Mouse (Mus musculus) cerebellum, postnatal 36 days (tissue): ENCODE results near the gene Tnfrsf1b.

Experiments used
- DNase-seq, 2 experiments: peaks; one replicate each; pipeline ENCODE4 v3.0.0; 2021 to 2022; ENCODE audit warnings: mixed read lengths in 2 of 2

Tnfrsf1b gene

DNA sequence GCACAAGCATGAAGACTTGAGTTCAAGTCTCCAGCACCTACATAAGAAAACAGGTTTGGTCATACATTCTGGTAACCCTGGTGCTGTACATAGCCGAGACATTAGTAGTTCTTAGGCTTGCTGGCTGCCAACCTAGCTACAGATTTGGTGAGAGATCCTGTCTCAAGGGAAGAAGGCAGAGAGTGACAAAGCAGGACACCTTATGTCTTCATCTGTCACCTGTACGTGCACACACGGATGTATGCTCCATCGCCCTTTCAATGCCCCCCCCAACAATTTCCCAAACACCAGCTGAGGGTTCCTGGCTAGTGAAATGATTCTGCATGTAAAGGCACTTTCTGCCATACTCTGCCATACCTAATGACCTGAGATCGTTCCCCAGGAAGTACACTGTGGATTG is 9.5 kb upstream of the Tnfrsf1b start:
- no peak for DNase-seq

DNA sequence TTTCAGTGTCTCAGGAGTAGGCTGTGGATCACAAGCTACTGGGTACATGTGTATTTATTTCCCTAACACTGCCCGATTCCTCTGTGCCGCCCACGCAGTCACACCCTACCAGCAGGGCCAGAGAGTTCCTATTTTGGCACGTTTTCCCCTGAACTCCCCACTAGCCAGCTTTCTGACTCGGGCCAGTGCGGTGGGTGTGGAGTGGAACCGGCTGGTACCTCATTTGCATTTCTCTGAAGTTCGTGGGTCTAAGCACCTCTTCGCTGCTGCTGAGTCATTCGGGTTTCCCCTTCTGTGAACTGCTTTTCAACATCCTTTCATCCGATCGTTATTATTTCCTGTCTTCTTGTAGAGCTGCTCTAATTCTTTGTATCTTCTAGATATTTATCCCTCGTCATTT is 7.7 kb upstream of the Tnfrsf1b start:
- no peak for DNase-seq

GRCm38 (mm10) chr4:145252611-145253010 is 5.9 kb upstream of the Tnfrsf1b start:
- DNase-seq = no peak

- no peak for DNase-seq
These were observed 4.9 kb upstream of the Tnfrsf1b start for GRCm38 (mm10) chr4:145251546-145251945.

- no peak for DNase-seq
These were observed 3.3 kb upstream of the Tnfrsf1b start for GRCm38 (mm10) chr4:145250002-145250401.

DNA sequence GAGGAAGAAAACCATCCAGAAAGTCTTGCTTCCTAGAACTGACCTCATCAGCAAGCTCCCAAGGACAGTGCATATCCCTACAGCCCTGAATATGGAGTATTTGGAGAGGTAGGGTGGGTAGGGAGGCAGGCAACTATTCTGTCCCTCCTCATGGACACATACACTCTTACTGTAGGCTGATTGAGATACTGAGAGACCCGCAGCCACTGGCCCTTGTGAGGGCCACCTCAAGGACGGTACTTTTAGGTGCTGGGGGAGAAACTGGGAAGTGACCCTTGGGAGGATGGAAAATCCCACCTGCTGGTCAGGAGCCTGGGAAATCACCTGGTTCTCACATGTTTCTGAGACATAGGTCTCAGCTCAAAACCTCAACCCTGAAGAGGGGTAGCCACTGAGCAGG is 886 bp upstream of the Tnfrsf1b start:
- DNase-seq = no peak

DNA sequence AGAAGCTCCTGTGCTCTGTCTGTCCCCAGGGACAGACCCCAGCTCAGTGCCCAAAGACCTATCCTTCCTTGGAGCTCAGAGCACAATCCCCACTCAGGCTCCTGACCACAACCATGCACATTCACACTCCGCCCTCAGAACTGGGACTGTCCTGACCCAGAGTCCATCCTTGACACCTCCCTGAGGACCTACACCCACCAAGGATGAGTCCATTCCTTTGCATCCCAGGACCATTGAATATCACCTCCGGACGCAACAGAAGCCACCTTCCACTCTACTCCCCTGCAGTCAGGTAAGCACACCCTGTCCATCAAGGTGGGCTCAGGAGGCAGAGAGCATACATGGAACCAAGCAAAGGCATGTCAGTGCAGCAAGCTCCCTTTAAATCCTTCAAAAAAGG is 1.1 kb downstream of the Tnfrsf1b start:
- no peak for DNase-seq

GRCm38 (mm10) chr4:145244676-145245075 is 2.0 kb downstream of the Tnfrsf1b start:
- no peak for DNase-seq

DNA sequence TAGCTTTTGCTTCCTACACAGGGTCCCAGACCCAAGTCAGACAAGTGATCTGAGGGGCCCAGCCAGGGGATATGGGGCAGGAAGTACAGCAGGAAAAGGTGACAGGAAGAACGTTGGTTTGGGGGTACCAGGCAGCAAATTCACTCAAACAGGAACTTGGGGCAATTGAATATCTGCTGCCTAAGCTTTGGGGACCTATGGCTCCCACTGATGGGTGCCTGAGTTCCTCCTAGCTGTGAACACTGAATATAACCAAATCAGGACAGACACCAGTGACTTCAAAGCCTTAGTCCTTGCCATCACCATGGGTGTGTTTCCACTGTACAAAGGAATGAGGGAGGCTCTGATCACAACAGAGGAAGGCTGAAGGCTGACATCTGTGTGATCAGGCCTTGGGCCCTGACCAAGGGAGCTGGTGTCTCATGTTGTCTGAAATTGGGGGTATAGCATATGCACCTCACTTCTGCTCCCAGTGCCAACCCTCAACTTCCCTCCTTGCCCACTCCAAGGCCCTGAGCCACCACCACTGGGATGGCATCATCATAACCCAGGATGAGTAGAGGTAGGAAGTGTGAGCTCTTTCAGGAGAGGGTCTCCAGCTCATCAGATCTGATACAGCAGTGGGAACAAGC is 3.8 kb downstream of the Tnfrsf1b start:
- no peak for DNase-seq

- no peak for DNase-seq
These were observed 5.9 kb downstream of the Tnfrsf1b start for GRCm38 (mm10) chr4:145240723-145241231.

- peak in 1 of 2 experiments; percentile 7 for DNase-seq
These were observed 7.4 kb downstream of the Tnfrsf1b start for GRCm38 (mm10) chr4:145239049-145239830.

DNA sequence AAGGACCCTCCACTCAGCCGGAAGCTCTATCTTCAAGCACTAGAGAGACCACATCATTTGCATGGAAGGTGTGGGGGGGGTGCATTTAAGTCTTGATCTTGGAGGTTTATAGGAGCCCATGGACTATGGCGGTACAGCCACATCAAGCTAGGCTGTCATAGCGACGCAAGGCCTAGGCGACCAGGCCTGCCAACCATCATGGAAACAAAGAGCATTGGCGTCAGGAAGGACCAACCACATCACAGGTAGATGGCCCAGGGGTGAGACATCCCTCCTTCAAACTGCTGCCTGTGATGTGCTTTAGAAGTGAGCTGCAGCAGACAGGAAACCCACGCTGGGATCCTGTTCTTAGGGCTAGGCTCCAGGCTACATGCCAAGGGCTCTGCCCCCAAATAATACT is 10.6 kb downstream of the Tnfrsf1b start:
- DNase-seq = no peak

GRCm38 (mm10) chr4:145233487-145234228 is 13.0 kb downstream of the Tnfrsf1b start:
- DNase-seq = no peak

DNA sequence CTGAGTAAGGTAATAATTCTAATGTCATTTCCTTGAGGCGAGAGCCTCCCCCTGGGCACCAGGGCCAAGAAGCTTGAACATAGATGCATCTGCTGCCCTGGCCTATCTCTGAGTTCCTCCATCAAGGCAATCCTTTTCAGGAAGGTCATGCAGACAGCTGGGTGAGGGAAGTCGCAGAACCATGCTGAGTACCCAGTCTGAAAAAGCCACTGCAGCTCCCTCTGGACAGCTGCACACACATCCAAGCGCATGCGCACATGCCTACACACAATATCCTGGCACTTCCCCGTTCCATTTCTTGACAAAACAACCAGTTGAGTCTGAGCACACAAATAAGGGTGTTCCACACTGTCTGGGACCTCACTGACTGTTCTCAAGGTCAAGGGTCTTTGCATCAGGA is 14.9 kb downstream of the Tnfrsf1b start:
- no peak for DNase-seq

- DNase-seq = no peak
These were observed 16.0 kb downstream of the Tnfrsf1b start for GRCm38 (mm10) chr4:145230647-145231046.

GRCm38 (mm10) chr4:145229524-145230163 is 17.0 kb downstream of the Tnfrsf1b start:
- DNase-seq = no peak

DNA sequence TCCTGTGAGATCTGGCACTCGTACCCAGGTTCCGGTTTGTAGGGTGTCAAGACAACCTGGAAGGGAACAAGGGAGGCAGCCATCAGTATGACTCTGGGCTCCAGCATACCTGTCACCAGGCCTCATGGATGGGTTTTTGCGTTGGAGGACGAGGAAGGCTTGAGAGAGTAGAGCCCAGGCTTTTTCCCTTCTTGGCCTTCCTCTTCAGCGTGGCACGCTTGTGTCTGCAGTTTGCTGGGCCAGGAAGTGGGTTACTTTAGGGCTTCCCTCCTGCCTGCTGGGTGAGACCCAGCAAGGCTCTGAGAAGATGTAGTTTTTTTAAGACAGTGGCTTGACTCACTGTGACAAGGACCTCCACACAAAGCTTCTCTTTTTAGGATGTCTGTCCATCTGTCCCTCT is 17.6 kb downstream of the Tnfrsf1b start:
- DNase-seq = no peak

DNA sequence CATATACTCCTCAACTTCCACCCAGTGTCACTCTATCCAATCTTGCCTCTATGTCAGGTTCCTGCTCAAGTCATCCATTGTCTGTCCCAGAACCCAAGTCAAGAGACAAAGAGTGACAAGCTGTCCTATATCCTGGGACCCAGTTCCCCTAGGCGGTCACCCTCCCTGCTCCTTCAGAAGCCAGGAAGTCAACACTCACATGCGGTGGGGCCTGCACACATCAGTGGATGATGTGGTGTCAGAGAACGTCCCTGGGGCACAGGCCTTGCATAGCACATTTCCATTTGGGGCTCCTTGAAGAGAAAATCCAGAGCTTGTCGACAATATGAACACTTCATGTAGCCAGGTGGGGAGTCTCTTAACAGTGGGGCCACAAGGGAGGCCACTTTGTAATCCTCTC is 22.1 kb downstream of the Tnfrsf1b start:
- DNase-seq = no peak

DNA sequence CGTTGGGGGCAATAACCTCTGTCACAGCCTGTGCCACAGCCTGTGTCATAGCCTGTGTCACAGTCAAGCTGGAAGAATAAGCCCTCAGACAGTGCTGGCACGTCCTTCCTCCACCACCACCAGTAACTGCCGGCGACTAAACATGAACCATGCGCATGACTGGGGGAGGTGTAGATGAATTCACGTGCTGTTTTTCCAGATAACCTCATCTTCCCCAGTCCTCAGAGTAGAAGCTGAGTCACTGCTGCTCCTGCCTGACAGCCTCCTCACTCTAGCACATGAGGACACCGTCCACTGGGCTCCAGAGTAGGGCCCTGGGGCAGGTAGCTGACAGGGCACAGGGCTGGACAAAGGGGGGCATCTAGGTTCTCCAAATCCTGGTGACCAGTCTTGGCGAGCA is 24.6 kb downstream of the Tnfrsf1b start:
- no peak for DNase-seq

DNA sequence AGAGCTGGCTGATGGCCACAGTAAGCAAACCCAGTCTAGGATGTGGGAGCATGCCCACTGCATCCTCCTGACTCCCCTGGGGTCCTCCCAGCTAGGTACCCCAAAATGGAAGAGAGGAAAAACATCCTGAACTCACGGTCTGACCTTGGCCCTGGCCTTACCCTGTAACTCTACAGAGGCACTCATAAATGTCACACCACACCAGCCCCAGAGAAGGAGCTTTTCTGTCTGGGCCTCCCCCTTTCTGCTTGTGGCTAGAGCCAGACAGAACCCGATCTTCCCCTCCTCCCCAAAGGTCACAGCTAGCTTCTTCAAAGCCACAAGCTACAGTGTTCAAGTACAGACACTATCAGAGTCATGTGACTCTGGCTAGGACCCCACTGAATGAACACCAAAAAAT is 25.3 kb downstream of the Tnfrsf1b start:
- no peak for DNase-seq

GRCm38 (mm10) chr4:145220001-145220400 is 26.7 kb downstream of the Tnfrsf1b start:
- no peak for DNase-seq

DNA sequence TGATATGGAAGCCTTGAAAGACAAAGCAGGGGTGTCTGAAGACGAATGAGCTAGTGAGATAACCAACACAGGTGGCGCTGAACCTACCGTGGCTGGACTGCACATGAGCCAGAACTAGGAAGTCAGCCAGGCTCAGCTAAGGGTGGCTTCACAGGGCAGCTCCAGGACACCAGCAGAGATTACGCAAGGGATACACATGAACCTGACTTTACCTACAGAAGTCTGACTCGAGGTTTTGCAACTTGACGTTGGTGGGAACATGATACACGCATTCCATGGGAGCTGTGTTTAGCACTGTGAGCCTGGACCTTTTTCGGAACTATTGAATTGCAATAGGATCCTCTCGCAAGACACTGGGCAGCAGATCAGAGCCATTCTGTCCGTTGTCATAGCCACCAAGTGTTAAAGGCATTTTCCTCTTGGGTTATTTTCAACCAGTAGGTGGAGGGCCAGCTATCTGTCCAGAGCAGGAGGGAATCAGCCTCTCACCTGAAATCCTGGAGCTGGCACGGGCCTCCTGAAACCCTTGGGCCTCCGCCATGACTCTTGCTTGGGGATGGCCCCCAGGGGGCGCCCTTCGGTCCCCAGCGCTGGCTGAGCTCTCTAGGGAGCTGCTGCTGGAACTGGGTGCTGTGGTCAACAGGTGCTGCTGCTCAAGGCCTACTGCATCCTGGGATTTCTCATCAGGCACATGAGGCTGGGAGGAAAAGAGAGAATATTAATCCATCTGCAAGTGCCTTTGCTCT is 27.3 kb downstream of the Tnfrsf1b start:
- DNase-seq = peak in 1 of 2 experiments; percentile 9
